Mouse (Mus musculus) cerebellum, adult 11 months (tissue): Measurements from ENCODE around the gene Zfp282.
"Not testable (repeated sequence)": the region's sequence is repeated elsewhere in the genome, so short reads cannot be mapped to it uniquely, and the experiment has no call there.

ENCODE experiments used
- DNase-seq: peaks from one replicate; pipeline ENCODE4 v3.0.0; 2022

Gene Zfp282

GRCm38 (mm10) chr6:47877058-47877457, at the start of gene Zfp282:
Zfp282 (plus strand) TSS chr6:47877204.
- DNase-seq: no peak

- no peak for DNase-seq
Measured at GRCm38 (mm10) chr6:47827462-47827861, 49.5 kb upstream of the Zfp282 start.

GRCm38 (mm10) chr6:47828950-47829349, 48.1 kb upstream of the Zfp282 start:
- DNase-seq: no peak

- peak; percentile 93 for DNase-seq
Measured at GRCm38 (mm10) chr6:47830104-47831078, 46.6 kb upstream of the Zfp282 start, which contains the start of gene Zfp786. Zfp786 (minus strand) TSS chr6:47830867.

GRCm38 (mm10) chr6:47832220-47832619, 44.8 kb upstream of the Zfp282 start:
- no peak for DNase-seq

- peak; percentile 96 for DNase-seq
Measured at GRCm38 (mm10) chr6:47835482-47835983, 41.5 kb upstream of the Zfp282 start, which contains the start of gene Zfp398. Zfp398 (plus strand) TSS chr6:47835661.

- DNase-seq: peak; percentile 62
Measured at GRCm38 (mm10) chr6:47835984-47836521, 41.0 kb upstream of the Zfp282 start.

- DNase-seq: no peak
Measured at GRCm38 (mm10) chr6:47837630-47838029, 39.4 kb upstream of the Zfp282 start.

GRCm38 (mm10) chr6:47841077-47841476, 35.9 kb upstream of the Zfp282 start:
- DNase-seq: no peak

GRCm38 (mm10) chr6:47841831-47842230, 35.2 kb upstream of the Zfp282 start:
- no peak for DNase-seq

- no peak for DNase-seq
Measured at GRCm38 (mm10) chr6:47842337-47842736, 34.7 kb upstream of the Zfp282 start.

GRCm38 (mm10) chr6:47845779-47846178, 31.2 kb upstream of the Zfp282 start:
- no peak for DNase-seq

GRCm38 (mm10) chr6:47857241-47857640, 19.8 kb upstream of the Zfp282 start:
- DNase-seq: no peak

- not testable (repeated sequence) for DNase-seq
Measured at GRCm38 (mm10) chr6:47857729-47858128, 19.3 kb upstream of the Zfp282 start.

- DNase-seq: no peak
Measured at GRCm38 (mm10) chr6:47872266-47872665, 4.7 kb upstream of the Zfp282 start.

- peak; percentile 89 for DNase-seq
Measured at GRCm38 (mm10) chr6:47877461-47878132, 593 bp downstream of the Zfp282 start.

- no peak for DNase-seq
Measured at GRCm38 (mm10) chr6:47878133-47878514, 1.1 kb downstream of the Zfp282 start.

- no peak for DNase-seq
Measured at GRCm38 (mm10) chr6:47878593-47878992, 1.6 kb downstream of the Zfp282 start.

- no peak for DNase-seq
Measured at GRCm38 (mm10) chr6:47879049-47879716, 2.2 kb downstream of the Zfp282 start.

- no peak for DNase-seq
Measured at GRCm38 (mm10) chr6:47880166-47880565, 3.2 kb downstream of the Zfp282 start.

- no peak for DNase-seq
Measured at GRCm38 (mm10) chr6:47888812-47889383, 11.9 kb downstream of the Zfp282 start.

GRCm38 (mm10) chr6:47899416-47899815, 22.4 kb downstream of the Zfp282 start:
- no peak for DNase-seq
